Mouse (Mus musculus): ENCODE results near the gene Cdk14.

- no peak for TF ChIP-seq CTCF (IDR thresholded peaks at IDR 0.05; ENCODE audit: insufficient read depth, low read depth, low read length)
- TF ChIP-seq POLR2A (IDR thresholded peaks at IDR 0.05; ENCODE audit: insufficient read depth, low read depth, low read length) = no peak
These were observed 86.2 kb downstream of the Cdk14 start for GRCm38 (mm10) chr5:5333916-5334315.

Measured in olfactory bulb, adult 2 months (tissue).